Mouse (Mus musculus) mature B cell (primary cell): ENCODE results near the gene Cfap20.
"Not testable (repeated sequence)": the region's sequence is repeated elsewhere in the genome, so short reads cannot be mapped to it uniquely, and the experiment has no call there.

Experiments
- in situ Hi-C: fragments of 300-500 bp; cut with MboI; formaldehyde crosslinking; loops from 2 replicates; pipeline ENCODE4 v1.14.3; 2019

The Cfap20 gene

DNA sequence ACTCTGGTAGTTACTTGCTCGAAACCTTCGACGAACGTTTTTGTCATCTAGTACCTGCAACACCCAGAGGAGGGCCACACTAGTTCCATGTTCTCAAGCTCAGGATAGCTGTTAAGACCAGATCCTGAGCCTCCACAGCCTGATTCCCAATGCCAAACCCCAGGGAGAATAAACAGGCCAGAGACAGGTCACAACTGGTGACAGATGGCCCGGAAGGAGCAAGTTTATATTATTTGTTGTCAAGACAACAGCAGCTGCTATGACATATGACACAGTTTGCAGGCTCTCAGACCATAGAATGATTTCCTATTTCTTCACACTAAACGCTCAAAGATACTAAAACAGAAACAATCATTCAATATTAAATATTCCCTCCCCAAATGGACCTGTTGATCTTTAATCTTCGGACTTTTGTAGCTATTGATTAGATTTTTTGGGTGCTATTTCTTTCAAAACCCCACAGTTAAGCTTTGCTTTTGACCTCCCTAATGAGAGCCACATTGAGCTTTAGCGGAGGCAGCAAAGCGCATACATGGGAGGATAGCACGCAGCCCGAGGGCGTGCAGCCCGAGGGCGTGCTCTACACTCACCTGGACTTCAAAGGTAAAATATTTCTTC, 12.4 kb downstream of the Cfap20 start:
- in situ Hi-C loops: no loop called here

DNA sequence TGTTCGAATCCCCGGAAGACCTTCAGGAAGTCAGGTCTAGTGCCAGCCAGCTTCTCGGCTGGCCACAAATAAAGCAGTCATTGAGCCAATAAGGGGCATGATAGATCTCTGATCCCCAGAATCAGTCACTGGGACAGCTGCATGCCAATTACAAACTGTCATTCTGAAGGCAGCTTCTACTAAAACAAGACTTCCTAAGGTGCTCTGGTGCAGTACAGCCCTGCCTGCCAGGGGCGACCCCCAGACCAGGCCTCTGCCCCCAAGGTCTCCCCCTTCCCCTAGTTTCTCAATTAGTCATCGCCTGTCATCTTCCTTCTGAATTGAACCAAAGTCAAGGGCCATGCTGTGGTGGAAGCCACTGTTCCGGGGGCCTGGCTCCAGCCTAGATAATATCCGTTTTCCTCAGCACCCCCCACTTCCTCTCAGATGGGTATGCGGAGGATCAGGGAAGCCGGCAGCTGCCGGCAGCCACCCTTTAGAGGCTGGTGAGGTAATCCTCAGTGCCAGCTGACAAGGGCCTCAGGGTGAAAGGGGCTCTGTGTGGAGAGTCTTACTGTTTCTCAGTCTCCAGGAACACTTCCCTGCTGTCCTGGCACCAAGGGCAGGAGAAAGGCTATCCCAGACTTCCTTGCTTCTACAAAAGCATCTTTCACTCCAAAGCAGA, 23.2 kb downstream of the Cfap20 start:
- in situ Hi-C loops: no loop called here

DNA sequence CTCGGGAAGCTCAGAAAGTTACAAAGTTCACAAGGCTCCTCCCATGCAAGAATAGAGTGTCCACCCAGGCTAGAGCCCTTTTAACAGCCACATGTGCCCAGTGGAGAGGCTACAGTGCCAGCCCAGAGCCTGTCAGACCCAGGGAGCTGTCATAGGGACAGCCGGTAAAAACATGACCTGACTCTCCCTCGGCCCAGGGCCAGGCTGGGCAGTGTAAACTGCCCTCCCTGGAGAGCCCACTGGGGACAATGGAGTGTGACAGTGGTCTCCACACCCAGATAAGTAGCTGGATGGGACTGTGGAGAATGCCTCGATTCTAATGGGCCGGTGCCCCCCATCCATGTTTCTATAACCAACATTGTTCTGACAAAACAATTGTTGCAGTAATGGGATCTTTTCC, 25.2 kb downstream of the Cfap20 start:
- in situ Hi-C loops: no loop called here

DNA sequence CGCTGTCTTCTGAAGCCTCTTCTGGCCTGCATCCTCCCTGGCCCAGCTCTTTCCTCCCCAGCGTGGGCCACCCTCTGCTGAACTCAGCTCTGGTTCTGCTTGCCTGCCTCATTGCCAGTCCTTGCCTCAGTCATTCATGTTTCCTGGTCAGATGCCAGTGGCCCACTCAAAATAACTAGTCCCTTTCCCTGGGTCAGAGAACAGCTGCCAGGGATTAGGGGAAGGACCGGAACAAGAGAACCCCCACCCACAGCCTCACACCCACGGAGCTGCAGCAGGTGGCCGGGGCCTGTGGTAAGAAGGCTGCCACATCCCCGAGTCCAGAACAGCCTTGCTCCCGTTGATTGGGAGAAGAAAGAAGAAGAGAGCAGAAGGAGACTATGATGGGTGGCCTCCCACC, 33.6 kb downstream of the Cfap20 start:
- in situ Hi-C loops: no loop called here

DNA sequence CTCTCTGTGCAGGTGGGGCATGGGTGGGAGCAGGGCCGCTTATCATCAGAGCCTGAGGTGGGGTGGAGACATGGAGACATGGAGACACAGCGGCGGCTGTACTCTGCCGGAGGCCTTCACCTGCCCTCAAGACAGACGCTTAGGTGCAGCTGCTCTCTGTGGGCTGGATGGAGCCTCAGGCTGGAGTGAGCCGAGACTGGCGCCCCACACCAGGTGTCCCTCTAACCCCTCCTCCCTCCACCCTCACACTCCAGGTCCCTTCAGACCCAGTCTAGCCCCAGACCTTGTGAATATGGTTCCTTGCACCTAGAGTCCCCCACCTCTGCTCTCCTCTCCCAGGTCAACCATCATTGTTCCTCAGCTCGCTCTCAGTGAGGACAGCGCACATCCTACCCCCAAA, 35.5 kb downstream of the Cfap20 start:
- in situ Hi-C loops: no loop called here

DNA sequence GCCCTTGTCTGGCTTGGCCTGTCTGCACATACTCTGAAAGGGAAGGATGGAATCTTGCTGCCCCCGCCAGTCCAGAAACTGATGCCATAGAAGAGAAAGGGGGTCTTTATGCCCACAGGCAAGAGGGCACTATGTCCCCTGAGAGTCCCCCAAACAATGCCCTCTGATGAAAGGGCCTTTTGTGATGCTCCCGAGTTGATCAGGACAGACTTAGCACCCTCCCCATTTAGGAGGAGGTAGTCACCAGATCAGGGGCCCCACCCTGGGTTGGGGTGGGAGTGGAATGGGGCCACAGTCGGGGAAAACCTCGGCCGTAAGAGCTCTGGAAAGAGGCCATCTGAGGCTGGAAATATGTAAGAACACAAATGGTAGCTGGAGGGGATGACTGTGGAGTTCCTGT, 37.5 kb downstream of the Cfap20 start:
- in situ Hi-C loops: no loop called here

DNA sequence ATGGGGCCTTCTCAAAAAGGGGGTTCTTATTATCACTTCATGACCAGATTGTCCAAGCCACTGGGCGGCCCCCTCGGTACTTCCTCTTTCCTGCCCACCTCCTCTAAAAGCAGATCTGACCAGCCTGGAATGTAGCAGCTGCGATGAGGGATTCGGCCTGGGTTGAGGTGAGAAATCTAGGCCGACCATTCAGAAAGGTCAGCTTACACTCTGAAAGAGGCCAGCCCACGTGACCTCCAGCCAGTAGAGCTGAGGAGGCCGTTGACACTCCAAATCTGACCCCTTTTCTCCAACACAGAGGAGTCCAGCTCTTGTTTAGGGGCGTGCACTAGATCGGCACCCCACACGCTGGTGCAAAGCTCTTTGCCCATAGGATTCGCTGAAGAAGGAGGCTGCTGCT, 37.9 kb downstream of the Cfap20 start:
- in situ Hi-C loops: no loop called here

DNA sequence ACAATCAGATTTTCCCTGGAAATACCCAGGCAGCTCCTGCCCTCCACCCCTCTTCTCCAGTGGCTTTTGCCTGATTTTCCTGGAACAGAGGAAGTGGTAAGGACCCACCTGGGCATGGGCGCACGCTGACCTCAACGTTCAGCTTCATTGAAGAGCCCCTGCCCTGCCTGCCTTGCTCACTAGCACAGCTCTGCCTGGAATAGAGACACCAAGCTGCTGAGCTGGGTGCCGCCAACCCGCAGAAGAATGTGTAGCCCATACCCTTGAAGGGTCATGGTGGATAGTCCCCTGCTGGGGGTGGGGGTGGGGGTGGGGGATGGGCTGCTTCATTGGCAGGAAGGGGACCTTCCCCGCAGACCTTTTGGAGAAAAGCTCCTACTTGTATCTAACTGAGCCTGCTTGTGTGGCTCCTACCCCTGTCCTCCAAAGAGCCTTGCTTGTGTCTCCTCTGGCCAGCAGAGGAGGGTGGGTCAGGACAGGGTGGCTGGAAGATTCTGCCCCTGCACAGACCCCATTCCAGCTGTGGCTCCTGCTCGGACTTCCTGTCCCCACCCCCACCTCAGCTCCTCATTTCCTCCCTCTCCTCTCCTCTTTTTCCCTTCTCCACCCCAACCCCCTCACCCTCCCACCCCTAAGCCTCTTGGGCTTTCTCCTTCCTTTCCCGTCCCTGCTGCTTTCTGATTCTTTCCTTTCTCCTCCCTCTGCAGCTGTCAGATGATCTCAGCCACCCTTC, 39.3 kb downstream of the Cfap20 start:
- in situ Hi-C loops: no loop called here

DNA sequence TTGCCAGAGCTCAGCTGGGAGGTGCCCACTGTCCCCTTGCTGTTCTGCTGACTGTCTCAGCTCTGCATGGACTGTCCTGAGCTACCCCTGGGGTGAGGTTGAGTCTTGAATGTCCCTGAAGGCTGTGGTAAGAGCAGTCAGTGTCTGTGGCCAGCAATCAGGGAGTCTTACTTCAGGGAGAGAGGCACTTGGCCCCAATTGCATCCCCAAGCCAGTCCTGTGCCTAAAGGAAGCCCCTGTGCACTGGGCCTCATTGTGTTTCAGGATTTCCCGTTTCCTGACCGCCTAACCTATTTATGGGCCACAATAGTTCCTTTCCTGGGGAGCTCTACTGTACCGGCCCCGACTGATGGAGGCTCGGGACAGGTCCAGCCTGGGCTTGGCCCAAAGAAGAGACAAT, 42.1 kb downstream of the Cfap20 start:
- in situ Hi-C loops: no loop called here

DNA sequence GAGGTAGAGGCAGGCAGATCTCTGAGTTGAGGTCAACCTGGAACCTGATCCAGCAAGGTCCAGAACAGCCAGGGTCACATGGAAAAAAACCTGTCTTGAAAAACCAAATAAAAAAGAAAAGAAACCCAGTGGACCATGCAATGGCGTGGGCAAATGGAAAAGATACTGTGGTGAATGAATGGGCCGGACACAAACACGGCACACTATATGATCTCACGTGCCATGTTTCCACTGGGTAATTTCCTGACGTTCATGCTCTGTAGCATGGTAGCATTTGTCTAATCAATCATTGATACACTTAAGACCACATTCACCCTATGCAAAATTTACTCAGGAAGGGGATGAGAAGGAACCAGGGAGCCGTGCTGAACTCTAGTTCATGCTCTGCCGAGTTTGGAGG, 43.6 kb downstream of the Cfap20 start:
- in situ Hi-C loops: no loop called here

DNA sequence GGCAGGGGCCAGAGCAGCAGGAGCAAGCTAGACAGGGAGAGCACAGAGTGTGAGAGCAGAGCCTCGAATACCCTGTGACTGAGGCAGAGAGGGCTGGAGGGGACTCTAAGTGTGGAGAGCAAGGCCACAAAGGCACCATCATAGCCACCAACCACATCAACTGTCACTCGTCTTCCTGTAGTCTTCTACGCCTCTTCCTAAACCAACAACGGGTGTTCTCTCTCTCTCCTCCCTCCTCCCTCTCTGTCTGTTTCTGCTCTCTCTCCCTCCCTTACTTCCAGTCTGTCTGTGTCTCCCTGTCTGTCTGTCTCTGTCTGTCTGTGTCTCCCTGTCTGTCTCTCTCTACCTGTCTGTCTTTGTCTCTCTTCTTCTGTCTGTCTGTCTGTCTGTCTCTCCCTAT, 44.4 kb downstream of the Cfap20 start:
- in situ Hi-C loops: no loop called here

DNA sequence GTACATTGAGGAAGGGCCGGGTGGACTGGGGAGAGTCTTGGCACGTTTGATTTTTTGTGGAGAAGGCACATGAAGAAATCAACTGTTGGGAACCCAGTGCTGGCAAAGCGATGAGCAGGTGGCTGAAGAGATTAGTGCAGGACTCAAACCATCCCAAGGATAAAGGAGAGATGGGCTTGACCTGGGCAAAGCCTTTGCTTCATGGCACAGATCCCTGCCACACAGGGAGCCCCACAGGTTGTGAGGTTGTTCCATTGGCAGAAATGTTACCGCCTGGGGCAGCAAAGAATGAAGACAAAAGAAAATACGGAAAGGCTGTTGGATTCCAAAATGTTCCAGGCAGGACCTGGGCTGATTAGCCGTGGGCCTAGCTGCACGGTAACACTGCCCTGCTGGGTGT, 46.7 kb downstream of the Cfap20 start:
- in situ Hi-C loops: no loop called here

DNA sequence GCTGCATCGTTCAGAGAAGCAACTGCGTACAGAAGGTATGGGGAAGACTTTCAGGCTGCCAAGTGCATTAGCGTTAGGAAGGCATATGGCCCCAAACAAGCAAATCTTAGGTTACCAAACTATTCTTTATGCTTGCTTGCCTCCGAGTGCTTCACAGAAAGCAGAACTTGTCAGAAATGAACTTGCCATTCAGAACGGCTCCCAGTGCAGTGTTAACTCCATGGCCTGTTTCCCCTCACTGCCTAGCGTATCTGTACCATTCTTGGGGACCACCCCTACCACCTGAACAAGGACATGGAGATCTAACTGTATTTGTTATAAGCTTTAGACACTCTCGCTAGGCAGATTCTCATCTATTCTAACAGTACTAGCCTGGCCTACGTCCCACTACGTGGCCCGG, 47.4 kb downstream of the Cfap20 start:
- in situ Hi-C loops: no loop called here

DNA sequence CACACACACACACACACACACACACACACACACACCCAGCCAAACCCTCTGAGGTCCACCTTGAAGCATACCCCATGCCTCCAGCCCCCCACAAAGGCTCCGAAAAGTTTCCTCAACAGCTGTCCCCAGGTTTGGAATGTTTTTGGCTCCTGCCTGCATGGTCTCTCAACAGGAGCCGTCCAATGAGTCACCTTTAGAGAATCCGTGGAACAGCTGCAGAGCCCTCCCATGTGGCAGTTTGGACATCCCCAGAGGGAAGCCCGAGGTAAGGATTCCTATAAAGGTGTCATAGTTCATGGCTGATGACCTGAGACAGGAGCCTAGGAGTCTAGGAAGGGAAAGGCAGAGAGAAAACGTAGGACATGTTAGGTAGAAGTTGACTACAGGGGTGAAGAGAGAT, 48.6 kb downstream of the Cfap20 start:
- in situ Hi-C loops: no loop called here

DNA sequence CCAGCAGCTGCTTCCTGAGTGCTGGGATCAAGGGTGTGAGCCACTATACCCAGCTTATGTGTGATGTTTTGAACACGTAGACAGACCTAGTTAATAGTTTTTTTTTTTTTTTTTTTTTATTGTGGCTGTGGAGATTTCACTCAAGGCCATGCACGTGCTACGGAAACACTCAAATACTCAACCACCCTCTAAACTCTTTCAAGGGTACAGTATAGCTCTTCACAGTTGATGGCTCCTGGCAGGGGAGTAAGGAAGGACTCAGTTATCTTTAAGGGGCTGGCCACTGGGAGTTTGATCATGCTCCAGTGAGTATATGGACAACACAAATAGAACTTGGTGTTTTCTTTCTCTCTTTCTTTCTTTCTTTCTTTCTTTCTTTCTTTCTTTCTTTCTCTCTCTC, 50.2 kb downstream of the Cfap20 start:
- in situ Hi-C loops: no loop called here

DNA sequence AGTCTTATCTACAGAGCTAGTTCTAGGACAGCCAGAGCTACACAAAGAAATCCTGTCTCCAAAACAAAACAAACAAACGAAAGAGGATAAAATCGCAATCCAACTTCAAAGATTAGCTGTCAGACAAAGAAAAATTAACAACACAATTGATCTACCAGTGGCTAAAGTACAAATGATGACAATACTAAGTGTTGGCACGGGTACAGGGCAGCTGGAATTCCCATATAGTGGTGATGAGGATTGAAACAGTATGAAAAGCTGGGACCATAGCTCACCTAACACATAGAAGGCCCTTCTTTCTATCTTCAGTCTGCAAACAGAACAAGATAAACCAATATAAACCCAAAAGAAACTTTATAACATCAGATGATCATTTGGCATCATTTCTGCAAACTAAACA, 53.1 kb downstream of the Cfap20 start:
- in situ Hi-C loops: no loop called here

DNA sequence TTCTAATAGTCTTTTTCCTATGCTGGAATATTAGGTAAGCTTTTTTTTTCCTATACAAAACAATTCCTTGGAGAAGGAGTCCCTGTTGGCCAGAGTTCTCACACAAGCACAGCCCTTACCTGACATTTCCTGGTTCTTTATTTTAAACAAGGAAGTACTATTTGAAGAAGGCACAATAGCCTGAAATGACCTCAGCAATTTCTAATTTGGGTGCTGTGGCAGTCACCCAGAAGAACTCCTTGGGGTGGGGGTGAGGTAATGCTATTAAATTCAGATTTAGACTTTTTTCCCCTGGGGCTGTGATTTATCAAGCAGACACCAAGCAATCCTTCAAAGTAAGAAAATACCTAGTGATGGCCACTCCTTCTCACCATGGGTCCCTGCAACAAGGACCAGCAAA, 53.7 kb downstream of the Cfap20 start:
- in situ Hi-C loops: no loop called here

DNA sequence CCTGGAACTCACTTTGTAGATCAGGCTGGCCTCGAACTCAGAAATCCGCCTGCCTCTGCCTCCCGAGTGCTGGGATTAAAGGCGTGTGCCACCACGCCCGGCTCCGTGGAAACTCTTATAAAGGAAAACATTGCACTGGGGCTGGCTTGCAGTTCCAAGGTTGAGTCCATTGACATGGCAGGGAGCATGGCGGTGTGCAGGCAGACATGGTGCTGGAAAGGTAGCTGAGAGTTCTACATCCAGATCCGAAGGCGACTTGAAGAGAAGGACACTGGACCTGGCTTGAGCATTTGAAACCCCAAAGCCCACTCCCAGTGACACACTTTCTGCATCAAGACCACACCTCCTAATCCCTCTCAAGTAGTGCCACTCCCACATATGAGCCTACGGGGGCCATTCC, 55.7 kb downstream of the Cfap20 start:
- in situ Hi-C loops: not testable (repeated sequence)

DNA sequence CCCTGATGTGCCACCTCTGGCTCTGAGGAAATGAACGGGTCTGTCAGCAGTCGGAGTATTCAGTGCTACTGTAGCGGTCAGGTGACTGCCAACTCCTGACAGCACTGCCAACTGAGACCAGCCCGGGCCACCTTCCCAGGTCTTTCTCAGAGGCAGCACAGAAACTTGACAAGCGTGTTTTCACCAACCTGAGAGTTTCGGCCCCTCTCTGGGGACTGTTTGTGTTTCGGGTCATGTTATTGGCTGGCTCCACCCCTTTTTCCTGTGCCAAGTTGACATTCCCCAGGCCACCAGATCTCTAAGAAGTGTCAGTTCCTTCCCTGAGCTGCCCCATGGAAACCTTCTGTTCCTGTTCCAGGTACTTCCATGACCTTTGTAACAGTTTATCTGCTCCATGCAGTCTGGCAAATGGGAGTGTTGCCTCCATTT, 56.8 kb downstream of the Cfap20 start:
- in situ Hi-C loops: no loop called here

DNA sequence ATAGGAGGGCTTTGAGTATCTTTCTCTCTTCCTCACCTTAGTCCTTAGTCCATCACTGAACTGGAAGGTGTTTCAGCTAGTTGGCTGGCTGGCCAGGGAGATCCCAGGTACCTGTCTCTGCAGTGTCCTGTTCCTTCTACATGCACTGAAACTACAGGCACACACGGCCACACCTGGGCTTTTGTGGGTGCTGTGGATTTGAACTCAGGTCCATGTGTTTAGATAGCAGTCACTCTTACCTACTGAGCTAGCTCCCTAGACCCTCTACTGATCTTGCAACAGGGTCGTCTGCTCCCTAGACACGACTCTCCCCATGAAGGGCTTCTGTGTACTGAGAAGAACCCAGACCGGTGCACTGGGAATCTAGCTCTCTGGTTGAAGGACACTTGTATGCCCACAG, 57.6 kb downstream of the Cfap20 start:
- in situ Hi-C loops: no loop called here

DNA sequence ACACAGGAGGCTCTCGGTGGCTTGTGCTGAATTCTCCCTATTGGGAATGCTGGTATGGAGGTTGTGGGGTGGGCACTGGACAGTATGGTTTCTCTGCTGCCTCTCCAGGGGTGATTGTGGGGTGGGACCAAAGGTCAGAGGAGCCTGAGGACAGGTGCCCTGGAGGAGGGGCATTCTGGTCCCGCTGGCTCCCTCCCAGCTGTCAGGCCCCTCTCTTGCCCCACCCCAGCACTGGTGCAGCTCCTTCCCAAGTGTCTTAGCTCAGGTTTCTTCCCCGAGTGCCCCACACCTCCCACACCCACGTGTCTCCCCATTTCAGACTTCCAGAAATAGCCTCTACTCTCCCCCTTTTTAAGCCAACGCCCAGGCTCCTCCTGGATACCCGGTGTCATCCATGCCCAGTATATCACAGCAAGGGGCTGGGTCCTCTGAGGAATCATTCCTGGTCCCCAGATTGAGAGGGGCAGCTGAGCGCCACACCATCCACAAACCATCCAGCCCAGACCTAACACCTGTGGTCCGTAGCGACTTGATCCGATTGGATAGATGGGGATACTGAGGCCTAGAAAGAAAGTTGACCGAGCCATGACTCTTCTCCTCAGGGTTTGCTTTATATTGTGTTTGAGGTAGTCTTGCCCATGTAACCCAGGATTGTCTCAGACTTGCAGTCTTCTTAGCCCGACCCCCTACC, 58.2 kb downstream of the Cfap20 start:
- in situ Hi-C loops: no loop called here

DNA sequence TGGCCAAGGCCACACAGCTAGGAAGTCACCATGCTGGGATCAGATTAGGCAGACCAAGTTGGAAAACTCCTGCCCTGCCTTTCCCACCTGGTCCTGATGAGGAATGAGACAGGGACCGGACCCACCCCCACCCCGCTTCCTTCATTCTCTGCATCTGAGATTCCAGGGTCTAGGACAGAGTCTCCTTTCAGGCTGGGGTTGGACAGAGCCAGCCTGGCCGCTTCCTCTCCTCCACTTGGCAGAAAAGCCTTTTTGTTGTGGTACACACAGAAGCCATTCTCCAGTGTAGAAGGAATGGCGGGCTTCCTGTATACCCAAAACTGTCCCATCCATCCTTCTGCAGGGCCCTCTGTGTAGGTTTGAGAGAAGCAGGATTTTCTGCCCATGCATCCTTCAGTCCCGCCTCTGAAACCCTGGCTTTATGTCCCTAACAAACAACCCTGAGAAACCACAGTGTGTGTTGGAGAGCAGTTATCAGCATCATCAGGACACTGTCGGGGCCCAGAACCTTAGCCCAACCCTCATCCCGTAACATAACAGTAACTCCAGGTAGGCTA, 59.2 kb downstream of the Cfap20 start:
- in situ Hi-C loops: no loop called here

DNA sequence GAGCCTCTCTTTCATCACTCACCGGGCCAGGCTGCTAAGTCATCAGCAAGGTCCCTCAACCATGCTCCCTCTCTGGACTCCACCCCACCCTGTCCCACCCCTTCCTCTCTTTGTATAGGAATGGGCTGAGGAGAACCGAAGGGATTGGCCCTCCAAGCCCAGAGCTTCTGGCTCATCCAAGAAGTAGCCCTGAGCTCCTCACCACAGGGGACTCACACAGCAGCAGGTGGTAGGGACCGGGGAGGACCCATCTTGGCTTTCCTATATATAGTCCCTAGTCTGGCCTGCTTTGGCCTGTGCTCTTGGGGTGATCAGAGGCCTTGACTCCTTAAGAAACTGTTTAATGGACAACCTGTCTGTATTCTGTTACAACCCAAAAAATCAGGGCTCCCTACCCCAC, 60.2 kb downstream of the Cfap20 start:
- in situ Hi-C loops: no loop called here
